Mouse (Mus musculus) liver, embryonic 14.5 days (tissue): ENCODE measurements around the gene Rin1. TPM values are rescaled to one million over a fixed set of nuclear protein-coding genes. Genes with fewer than 3 reads are reported as not detected.

ENCODE experiments used
- ATAC-seq: fragments of 200-750 bp; cut with Nextera tagmentation; 2 replicates; pipeline ENCODE4 v1.8.0; 2017; ENCODE audit warnings: moderate number of reproducible peaks, mild to moderate bottlenecking, moderate library complexity; ENCODE audit not compliant: insufficient read depth
- DNase-seq, 3 experiments: peaks; one replicate each; pipeline ENCODE4 v3.0.0-alpha.2; 2012 to 2013; ENCODE audit warnings: low read depth in 3 of 3, low spot score in 3 of 3
- H3K27ac ChIP-seq: fragments of 300-500 bp; sonication (generic); 2 replicates; pipeline ENCODE4 v1.5.1; 2014; ENCODE audit warnings: moderate library complexity, mild to moderate bottlenecking, control low read depth, inconsistent platforms
- H3K27me3 ChIP-seq: fragments of 300-500 bp; sonication (generic); 2 replicates; pipeline ENCODE4 v1.6.1; 2014; ENCODE audit warnings: mild to moderate bottlenecking, low read length, moderate library complexity; ENCODE audit not compliant: control insufficient read depth, insufficient read depth
- H3K36me3 ChIP-seq: fragments of 300-500 bp; sonication (generic); replicated peaks from 2 replicates; pipeline ENCODE4 v1.6.1; 2014; ENCODE audit warnings: low read depth; ENCODE audit not compliant: control insufficient read depth, insufficient read depth
- H3K4me1 ChIP-seq, 2 experiments: fragments of 200-500 bp in 1 of 2; fragments of 300-500 bp in 1 of 2; sonication (generic) in 1 of 2; replicated peaks; 2 replicates each; pipeline ENCODE4 v1.6.1; 2012 to 2014; ENCODE audit warnings: antibody characterized with exemption in 1 of 2, inconsistent platforms in 1 of 2, low read length in 1 of 2; ENCODE audit not compliant: control insufficient read depth in 2 of 2, insufficient read depth in 2 of 2
- H3K4me2 ChIP-seq: fragments of 300-500 bp; sonication (generic); 2 replicates; pipeline ENCODE4 v1.6.1; 2014; ENCODE audit warnings: low read depth, mild to moderate bottlenecking, control low read depth, moderate library complexity
- H3K4me3 ChIP-seq, 2 experiments: fragments of 200-500 bp in 1 of 2; fragments of 300-500 bp in 1 of 2; sonication (generic) in 1 of 2; 2 replicates each; pipeline ENCODE4 v1.5.1; 2012 to 2014; ENCODE audit warnings: low read depth in 2 of 2, low read length in 2 of 2, mild to moderate bottlenecking in 2 of 2, control low read depth in 1 of 2, inconsistent platforms in 1 of 2, moderate library complexity in 1 of 2; ENCODE audit not compliant: insufficient read depth in 1 of 2
- H3K9ac ChIP-seq: fragments of 300-500 bp; sonication (generic); replicated peaks from 2 replicates; pipeline ENCODE4 v1.6.1; 2014; ENCODE audit warnings: mild to moderate bottlenecking, control low read depth, moderate library complexity
- H3K9me3 ChIP-seq: fragments of 300-500 bp; sonication (generic); 2 replicates; pipeline ENCODE4 v1.6.1; 2016; ENCODE audit warnings: low read length, mixed read lengths; ENCODE audit not compliant: control insufficient read depth
- CTCF ChIP-seq: IDR thresholded peaks from 2 replicates; pipeline ENCODE4 v1.5.1; 2016; ENCODE audit warnings: antibody characterized with exemption, low read depth, control low read depth
- EP300 ChIP-seq: IDR thresholded peaks from 2 replicates; pipeline ENCODE4 v1.6.1; 2016; ENCODE audit warnings: antibody characterized with exemption, low read depth
- WGBS: fragments of 180-500 bp; shearing (Covaris S2); extraction: QIAGEN DNeasy Blood & Tissue Kit; methylation state at CpG from one replicate; pipeline ENCODE4 v1.1.7; 2014; ENCODE audit not compliant: insufficient replicate concordance; 5-methylcytosine and 5-hydroxymethylcytosine counted together
- polyA plus RNA-seq, 2 experiments: library from polyadenylated mRNA; depleted of rRNA in 1 of 2; stranded (reverse) in 1 of 2; unstranded in 1 of 2; fragments of >200 nt; fragmentation: Nextera tagmentation in 1 of 2; extraction: Ambion mirVana in 1 of 2; gene quantifications; 2 replicates each; pipeline versions ENCODE4 v1.2.1 to v1.2.3; 2012 to 2014

The Rin1 gene
- polyA plus RNA-seq, 2 experiments, result 0.13 to 0.54 TPM

GRCm38 (mm10) chr19:5037678-5038571, 12.4 kb upstream of the Rin1 start:
- no peak for TF ChIP-seq EP300
- TF ChIP-seq CTCF, result no peak
- 4% methylated on average over 32 of the region's 32 CpGs for WGBS
- DNase-seq (peak; percentile 49 to 58 (median 54)), ATAC-seq (peak; percentile 52; the same call in 1 of the 2 replicates)
- H3K36me3 ChIP-seq, result no peaks in the 10 kb centered on the region
- peak overlapping the region; percentile 53 to 60 for H3K4me3 ChIP-seq
- no peak overlapping the region for H3K27ac ChIP-seq
- H3K27me3 ChIP-seq, result no peaks in the 10 kb centered on the region
- H3K9ac ChIP-seq, result peak overlapping the region; percentile 60
- H3K9me3 ChIP-seq, result no peaks in the 10 kb centered on the region
- H3K4me1 ChIP-seq, result peaks cover 12 to 18% of the 10 kb centered on the region in 2 experiments
- peak overlapping the region; percentile 84 for H3K4me2 ChIP-seq

DNA sequence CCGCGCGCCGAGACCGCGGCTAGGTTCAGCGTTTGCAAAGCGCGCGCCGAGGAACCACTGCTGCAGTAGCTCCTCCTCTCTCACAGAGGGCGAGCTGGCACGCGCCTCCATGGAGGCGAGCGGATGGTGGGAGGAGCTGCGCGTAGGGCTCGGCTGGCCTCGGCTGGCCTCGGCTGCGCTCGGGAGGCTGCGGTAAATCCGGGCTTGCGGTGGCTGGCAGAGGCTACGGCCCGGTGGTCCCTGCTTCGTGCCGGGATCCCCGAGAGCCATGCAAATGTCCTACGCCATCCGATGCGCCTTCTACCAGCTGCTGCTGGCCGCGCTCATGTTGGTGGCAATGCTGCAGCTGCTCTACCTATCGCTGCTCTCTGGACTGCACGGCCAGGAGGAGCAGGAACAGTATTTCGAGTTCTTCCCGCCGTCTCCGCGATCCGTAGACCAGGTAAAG, 11.5 kb upstream of the Rin1 start, which contains the start of the genes B4gat1 and AC124502.3:
B4gat1 (plus strand) TSS at position 118 of the 448 bp plus-strand sequence.
AC124502.3 (plus strand) TSS at position 183 of the 448 bp plus-strand sequence.
- H3K4me1 ChIP-seq, result peaks cover 12 to 18% of the 10 kb centered on the region in 2 experiments
- H3K4me2 ChIP-seq, result peak within 1 kb of the TSS; percentile 84
- ATAC-seq (peak; percentile 79), DNase-seq (peak; percentile 68 to 73 (median 71))
- no peaks in the 10 kb centered on the region for H3K27me3 ChIP-seq
- peak within 1 kb of the TSS; percentile 53 to 60 for H3K4me3 ChIP-seq
- H3K27ac ChIP-seq, result no peak within 1 kb of the TSS
- TF ChIP-seq CTCF, result peak; percentile 66
- TF ChIP-seq EP300, result no peak
- H3K9ac ChIP-seq, result peak within 1 kb of the TSS; percentile 61
- no peaks in the 10 kb centered on the region for H3K9me3 ChIP-seq
- under 1% methylated on average over 42 of the region's 44 CpGs for WGBS
- no peaks in the 10 kb centered on the region for H3K36me3 ChIP-seq

GRCm38 (mm10) chr19:5039301-5040114, 10.8 kb upstream of the Rin1 start:
- no peak for DNase-seq

DNA sequence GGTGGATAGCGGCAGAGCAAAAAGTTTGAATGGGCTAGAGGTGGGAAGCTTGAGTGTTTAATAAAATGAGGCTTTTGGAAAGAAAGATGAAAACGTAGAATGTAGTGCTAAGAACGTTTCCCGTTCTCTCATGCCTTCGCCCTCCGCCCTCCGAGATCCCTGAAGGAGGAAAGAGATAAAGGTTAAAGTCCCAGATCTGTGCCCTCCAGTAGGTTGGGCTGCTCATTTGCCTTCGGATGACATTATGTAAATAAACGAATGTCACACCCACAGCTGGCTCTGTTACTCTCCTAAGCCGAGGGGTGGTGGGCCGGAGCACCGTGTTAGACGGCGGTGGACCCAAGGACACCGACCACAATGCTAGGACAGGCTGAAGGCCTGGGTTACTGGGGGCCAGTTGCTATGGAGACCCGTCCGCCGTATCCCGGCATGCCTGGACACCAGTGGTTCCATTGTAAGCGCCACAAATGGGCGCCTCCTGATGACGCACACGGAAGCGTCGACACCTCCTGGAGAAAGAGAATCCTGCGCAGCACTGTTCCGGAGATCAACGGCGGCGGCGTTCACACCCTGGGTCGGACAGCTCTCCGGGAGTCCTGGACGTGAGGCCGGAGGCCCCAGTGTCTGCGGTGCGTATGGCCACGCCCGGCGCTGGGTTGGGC, 9.3 kb upstream of the Rin1 start, which contains the start of gene Brms1:
Brms1 (plus strand) TSS at position 493 of the 662 bp plus-strand sequence.
- ATAC-seq, result peak; percentile 78
- Histone ChIP-seq H3K27me3 (no peaks in the 10 kb centered on the region), H3K9me3 (no peaks in the 10 kb centered on the region), H3K4me1 (peaks cover 12 to 18% of the 10 kb centered on the region in 2 experiments), H3K4me2 (peak within 1 kb of the TSS; percentile 84), H3K36me3 (no peaks in the 10 kb centered on the region), H3K4me3 (peak within 1 kb of the TSS; percentile 70 to 85), H3K27ac (peak within 1 kb of the TSS; percentile 62), H3K9ac (peak within 1 kb of the TSS; percentile 78)
- DNase-seq, result peak; percentile 87 to 90 (median 90)
- WGBS, result 3% methylated on average over 40 of the region's 40 CpGs
- TF ChIP-seq EP300 (no peak), CTCF (peak; percentile 8; the same call in 1 of the 2 replicates)

More at GRCm38 (mm10) chr19:5039301-5040114, 10.8 kb upstream of the Rin1 start:
- H3K4me2 ChIP-seq, result peak overlapping the region; percentile 84
- H3K36me3 ChIP-seq, result no peaks in the 10 kb centered on the region
- peaks cover 12 to 18% of the 10 kb centered on the region in 2 experiments for H3K4me1 ChIP-seq
- H3K9ac ChIP-seq, result peak overlapping the region; percentile 61
- TF ChIP-seq EP300, result no peak
- TF ChIP-seq CTCF, result no peak
- 21% methylated on average over 41 of the region's 41 CpGs for WGBS
- H3K27ac ChIP-seq, result no peak overlapping the region
- ATAC-seq, result no peak
- no peaks in the 10 kb centered on the region for H3K27me3 ChIP-seq
- peak overlapping the region; percentile 53 to 60 for H3K4me3 ChIP-seq
- no peaks in the 10 kb centered on the region for H3K9me3 ChIP-seq
